Comparison of ENCODE assay signal across 8 mouse cellular contexts in genomic region chr12:3982257-3982656, GRCm38 (mm10). TPM values are rescaled to one million over a fixed set of nuclear protein-coding genes. Genes with fewer than 3 reads are reported as not detected.
A peak's percentile ranks its signal among the peaks of the same experiment; 100 is the strongest.
DNase-seq lines count a peak whose midpoint lies in the region; ATAC-seq and TF ChIP-seq lines count a peak whose summit lies in the region.

No protein-coding gene starts in this region.

- no peaks in the 10 kb centered on the region; the same call in 1 of the 2 replicates for H3K36me3 ChIP-seq in heart, postnatal 0 days (replicated peaks; ENCODE audit: control insufficient read depth, insufficient read depth, low read length)
- H3K36me3 ChIP-seq in lung, postnatal 0 days (ENCODE audit: insufficient read depth, low read length), result no peaks in the 10 kb centered on the region
- peaks cover 2% of the 10 kb centered on the region; the same call in 1 of the 2 replicates for H3K36me3 ChIP-seq in small intestine, adult 2 months (ENCODE audit: control insufficient read depth, insufficient read depth, low read length)

- no peak for TF ChIP-seq POLR2A in small intestine, adult 2 months (IDR thresholded peaks at IDR 0.05; ENCODE audit: low read depth, low read length)

- no peak for DNase-seq in heart, postnatal 0 days (ENCODE audit: low spot score)
- DNase-seq in heart, adult 9 months (ENCODE audit: low spot score in 2 of 2), result no peak
- DNase-seq in brain, adult 2 months (ENCODE audit: low read depth, low spot score), result peak; percentile 92
- peak; percentile 62 to 74 for DNase-seq in frontal cortex, postnatal 36 days (ENCODE audit: low spot score in 2 of 2)
- DNase-seq in kidney, postnatal 4 days, result peak; percentile 46 to 55
- peak; percentile 77 for DNase-seq in lung, postnatal 0 days (ENCODE audit: low spot score)
- DNase-seq in spleen, postnatal 10 days (ENCODE audit: low spot score in 2 of 2), result no peak

- peaks cover 4% of the 10 kb centered on the region; the same call in 1 of the 2 replicates for H3K4me1 ChIP-seq in heart, postnatal 0 days (ENCODE audit: control insufficient read depth, insufficient read depth)
- H3K4me1 ChIP-seq in lung, postnatal 0 days (ENCODE audit: insufficient read depth, low read depth, low read length), result peaks cover 5% of the 10 kb centered on the region; the same call in 1 of the 2 replicates
- H3K4me1 ChIP-seq in small intestine, adult 2 months (ENCODE audit: control insufficient read depth, insufficient read depth, insufficient read length, low read length), result peaks cover 4% of the 10 kb centered on the region; the same call in 1 of the 2 replicates

- H3K27ac ChIP-seq in heart, postnatal 0 days (ENCODE audit: low read depth), result no peak overlapping the region
- H3K27ac ChIP-seq in lung, postnatal 0 days (ENCODE audit: low read length), result no peak overlapping the region
- no peak overlapping the region for H3K27ac ChIP-seq in small intestine, adult 2 months (ENCODE audit: insufficient read depth, low read depth, low read length)

- 45% methylated on average over 6 of the region's 6 CpGs for WGBS in heart, postnatal 0 days
- 16% methylated on average over 6 of the region's 6 CpGs for WGBS in lung, postnatal 0 days
- 13% methylated on average over 6 of the region's 6 CpGs for WGBS in small intestine, adult 2 months

- no peaks in the 10 kb centered on the region for H3K9me3 ChIP-seq in heart, postnatal 0 days (replicated peaks; ENCODE audit: control insufficient read depth, low read length)
- H3K9me3 ChIP-seq in lung, postnatal 0 days (ENCODE audit: low read length), result no peaks in the 10 kb centered on the region

- no peak for TF ChIP-seq CTCF in heart, postnatal 0 days (IDR thresholded peaks at IDR 0.05; ENCODE audit: low read depth)
- TF ChIP-seq CTCF in lung, postnatal 0 days (IDR thresholded peaks at IDR 0.05), result no peak
- TF ChIP-seq CTCF in small intestine, adult 2 months (IDR thresholded peaks at IDR 0.05; ENCODE audit: extremely low read depth, insufficient read length, insufficient replicate concordance, low read depth, low read length), result no peak

- TF ChIP-seq EP300 in heart, postnatal 0 days (IDR thresholded peaks at IDR 0.05; ENCODE audit: low read depth), result no peak
- TF ChIP-seq EP300 in lung, postnatal 0 days (IDR thresholded peaks at IDR 0.05), result no peak

- H3K4me3 ChIP-seq in heart, postnatal 0 days (ENCODE audit: low read depth, low read length), result peak overlapping the region; percentile 45; the same call in 1 of the 2 replicates
- peak overlapping the region; percentile 37 for H3K4me3 ChIP-seq in lung, postnatal 0 days (ENCODE audit: low read depth, low read length)
- peak overlapping the region; percentile 67 for H3K4me3 ChIP-seq in small intestine, adult 2 months (ENCODE audit: low read depth, low read length)

- no peak for ATAC-seq in heart, postnatal 0 days (ENCODE audit: insufficient read depth, low read depth)
- ATAC-seq in lung, postnatal 0 days, result peak; percentile 49; the same call in 1 of the 2 replicates

- H3K4me2 ChIP-seq in heart, postnatal 0 days (ENCODE audit: low read depth, low read length), result peak overlapping the region; percentile 81
- H3K4me2 ChIP-seq in lung, postnatal 0 days (replicated peaks; ENCODE audit: low read depth, low read length), result peak overlapping the region; percentile 71

- 0 out of 2 replicates have a peak overlapping the region, but pooled peaks have one; percentile 33 for H3K9ac ChIP-seq in heart, postnatal 0 days (replicated peaks; ENCODE audit: low read depth, low read length)
- no peak overlapping the region for H3K9ac ChIP-seq in lung, postnatal 0 days (replicated peaks; ENCODE audit: low read depth)

- H3K27me3 ChIP-seq in heart, postnatal 0 days (ENCODE audit: control insufficient read depth, insufficient read depth, low read length), result no peaks in the 10 kb centered on the region
- no peaks in the 10 kb centered on the region for H3K27me3 ChIP-seq in lung, postnatal 0 days (replicated peaks; ENCODE audit: insufficient read depth, low read length)
- H3K27me3 ChIP-seq in small intestine, adult 2 months (ENCODE audit: control insufficient read depth, insufficient read depth, low read length), result no peaks in the 10 kb centered on the region

RNA-seq across cellular contexts. Expression of gene Pomc, which starts 27.5 kb away (rescaled TPM):
- not detected in 2 replicates for total RNA-seq in heart, postnatal 0 days (2014; rRNA removed; ENCODE audit: low replicate concordance)
- polyA plus RNA-seq in heart, postnatal 0 days (2015; fragmentation: Nextera tagmentation; extraction: Ambion mirVana), result 1.2 and 1.8 TPM in 2 replicates
- 1.1 TPM in 2 replicates for polyA plus RNA-seq in lung, postnatal 0 days (2015; fragmentation: Nextera tagmentation; extraction: Ambion mirVana)
- 0.10 and 0.20 TPM in 2 replicates for polyA plus RNA-seq in small intestine, adult 2 months (2012; rRNA removed)

RNA-seq across cellular contexts. Expression of gene Efr3b, which starts 56.5 kb away (rescaled TPM):
- 6.8 TPM in 2 replicates for total RNA-seq in heart, postnatal 0 days (2014; rRNA removed; ENCODE audit: low replicate concordance)
- 1.6 TPM in 2 replicates for polyA plus RNA-seq in heart, postnatal 0 days (2015; fragmentation: Nextera tagmentation; extraction: Ambion mirVana)
- polyA plus RNA-seq in lung, postnatal 0 days (2015; fragmentation: Nextera tagmentation; extraction: Ambion mirVana), result 1.1 and 1.5 TPM in 2 replicates
- 10.8 and 21.4 TPM in 2 replicates for polyA plus RNA-seq in small intestine, adult 2 months (2012; rRNA removed)

Comparison
In these comparisons a context has a peak if more than half of its experiments do, and no peak if none do; other contexts are left out.
1. DNase-seq: peak in brain, adult 2 months (single experiment), frontal cortex, postnatal 36 days (2 of 2), kidney, postnatal 4 days (2 of 2) and lung, postnatal 0 days (single experiment); none in heart, postnatal 0 days (single experiment), heart, adult 9 months (0 of 2) and spleen, postnatal 10 days (0 of 2).
2. Peak in every context shown above with its lines, with median percentiles within 50 percentile points of each other: H3K4me3 ChIP-seq.